Mouse (Mus musculus): ENCODE data around the gene Nup210. TPM values are rescaled to one million over a fixed set of nuclear protein-coding genes. Genes with fewer than 3 reads are reported as not detected.

Nup210 gene
- total and polyA plus RNA-seq, 3 experiments: 46.3 to 394 (median 71.5) TPM

DNA sequence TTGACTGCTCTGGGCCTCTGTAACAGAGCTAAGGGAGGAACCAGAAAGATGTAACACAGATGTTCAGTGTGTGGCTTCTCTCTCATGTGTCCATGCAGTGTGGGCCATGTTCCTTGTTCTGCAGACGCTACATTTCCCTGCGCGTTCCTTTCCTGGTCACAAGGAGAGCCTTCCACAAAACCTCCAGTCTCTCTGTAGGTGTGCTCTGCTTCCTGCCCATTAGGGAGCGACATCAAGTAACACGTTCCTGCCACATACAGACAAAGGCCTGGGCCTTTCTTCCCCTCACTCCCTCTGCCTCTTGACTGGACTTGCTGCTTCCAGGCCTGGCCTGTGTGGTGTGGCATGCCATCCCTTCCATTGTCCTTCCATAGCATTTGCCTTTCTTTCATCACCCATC, 88.4 kb downstream of the Nup210 start:
- no peak overlapping the region for H3K4me3 ChIP-seq (ENCODE audit: control insufficient read depth in 1 of 2, insufficient read depth in 1 of 2, low read depth in 2 of 2, low read length in 2 of 2)
- no peaks in the 10 kb centered on the region for H3K27me3 ChIP-seq (ENCODE audit: control insufficient read depth in 1 of 2, insufficient read depth in 2 of 2, low read length in 2 of 2)
- no peaks in the 10 kb centered on the region for H3K4me1 ChIP-seq (ENCODE audit: control insufficient read depth in 1 of 2, insufficient read depth in 2 of 2, low read length in 2 of 2)
- H3K9me3 ChIP-seq (replicated peaks; ENCODE audit: insufficient read depth, low read length): no peaks in the 10 kb centered on the region
- no peak overlapping the region for H3K27ac ChIP-seq (ENCODE audit: control insufficient read depth, low read depth, low read length)
- TF ChIP-seq ETS1 (IDR thresholded peaks at IDR 0.05; ENCODE audit: low read depth, low read length): no peak
- no peak for TF ChIP-seq ZMIZ1 (IDR thresholded peaks at IDR 0.05; ENCODE audit: low read depth, low read length)
- TF ChIP-seq RAD21 (IDR thresholded peaks at IDR 0.05; ENCODE audit: low read depth, low read length): peak; percentile 2
- no peak for TF ChIP-seq ELF1 (IDR thresholded peaks at IDR 0.05; ENCODE audit: low read depth, low read length)
- TF ChIP-seq JUND (IDR thresholded peaks at IDR 0.05; ENCODE audit: low read depth, low read length): no peak
- no peak for TF ChIP-seq MAFK (IDR thresholded peaks at IDR 0.05; ENCODE audit: borderline replicate concordance, low read depth, low read length)
- peak in 2 of 3 experiments; percentile 22 to 32; a peak in 2 of 6 replicates for TF ChIP-seq CTCF (IDR thresholded peaks at IDR 0.05 in 2 of 3, conservative IDR thresholded peaks at IDR 0.05 in 1 of 3; ENCODE audit: control insufficient read depth in 1 of 3, insufficient read depth in 1 of 3, low read depth in 2 of 3, low read length in 3 of 3, poor library complexity in 1 of 3, severe bottlenecking in 1 of 3)
- no peak for TF ChIP-seq CHD1 (IDR thresholded peaks at IDR 0.05; ENCODE audit: low read depth, low read length)
- peak; percentile 14 for DNase-seq (ENCODE audit: low read depth, low spot score)
- H3K36me3 ChIP-seq (ENCODE audit: control insufficient read depth in 1 of 2, insufficient read depth in 2 of 2, low read length in 2 of 2): peaks cover 0 to 9% of the 10 kb centered on the region in 2 experiments; a peak in 2 of 4 replicates
- H3K9ac ChIP-seq (ENCODE audit: control insufficient read depth, low read depth, low read length, poor library complexity, severe bottlenecking): no peak overlapping the region
- no peaks in the 10 kb centered on the region for H3K79me2 ChIP-seq (ENCODE audit: control insufficient read depth, insufficient read depth, low read length, poor library complexity)

- no peak overlapping the region for H3K9ac ChIP-seq (ENCODE audit: control insufficient read depth, low read depth, low read length, poor library complexity, severe bottlenecking)
- no peaks in the 10 kb centered on the region for H3K9me3 ChIP-seq (replicated peaks; ENCODE audit: insufficient read depth, low read length)
- no peak for TF ChIP-seq CTCF (IDR thresholded peaks at IDR 0.05 in 2 of 3, conservative IDR thresholded peaks at IDR 0.05 in 1 of 3; ENCODE audit: control insufficient read depth in 1 of 3, insufficient read depth in 1 of 3, low read depth in 2 of 3, low read length in 3 of 3, poor library complexity in 1 of 3, severe bottlenecking in 1 of 3)
- no peak for TF ChIP-seq ZKSCAN1 (IDR thresholded peaks at IDR 0.05; ENCODE audit: low read depth, low read length)
- no peak for TF ChIP-seq RCOR1 (IDR thresholded peaks at IDR 0.05; ENCODE audit: low read depth, low read length)
- no peak for TF ChIP-seq POLR2AphosphoS2 (IDR thresholded peaks at IDR 0.05; ENCODE audit: low read length)
- TF ChIP-seq GATA1 (IDR thresholded peaks at IDR 0.05; ENCODE audit: low read depth, low read length): no peak
- TF ChIP-seq USF1 (IDR thresholded peaks at IDR 0.05; ENCODE audit: low read depth, low read length): no peak
- TF ChIP-seq USF2 (IDR thresholded peaks at IDR 0.05; ENCODE audit: borderline replicate concordance in 1 of 2, insufficient read depth in 1 of 2, low read depth in 1 of 2, low read length in 2 of 2): no peak
- no peak for TF ChIP-seq POLR2A (IDR thresholded peaks at IDR 0.05; ENCODE audit: control insufficient read depth in 1 of 2, insufficient read depth in 1 of 2, low read depth in 1 of 2, low read length in 2 of 2, poor library complexity in 1 of 2)
- no peak for TF ChIP-seq MAZ (IDR thresholded peaks at IDR 0.05; ENCODE audit: low read depth, low read length)
- no peak for TF ChIP-seq MAFK (IDR thresholded peaks at IDR 0.05; ENCODE audit: borderline replicate concordance, low read depth, low read length)
- TF ChIP-seq TAL1 (IDR thresholded peaks at IDR 0.05; ENCODE audit: low read length): no peak
- TF ChIP-seq GABPA (IDR thresholded peaks at IDR 0.05; ENCODE audit: low read depth, low read length): no peak
- no peak for TF ChIP-seq TBP (IDR thresholded peaks at IDR 0.05; ENCODE audit: low read depth, low read length)
- TF ChIP-seq KAT2A (conservative IDR thresholded peaks at IDR 0.05; ENCODE audit: low read depth, low read length): no peak
- no peak for TF ChIP-seq MYB (IDR thresholded peaks at IDR 0.05; ENCODE audit: low read depth, low read length)
- no peak for TF ChIP-seq JUND (IDR thresholded peaks at IDR 0.05; ENCODE audit: low read depth, low read length)
- TF ChIP-seq UBTF (IDR thresholded peaks at IDR 0.05; ENCODE audit: borderline replicate concordance, insufficient read depth, low read depth, low read length): no peak
- TF ChIP-seq MYC (IDR thresholded peaks at IDR 0.05; ENCODE audit: low read depth, low read length): no peak
- TF ChIP-seq BHLHE40 (IDR thresholded peaks at IDR 0.05; ENCODE audit: borderline replicate concordance, low read depth, low read length): no peak
- no peak for TF ChIP-seq ZNF384 (IDR thresholded peaks at IDR 0.05; ENCODE audit: low read depth, low read length)
- H3K36me3 ChIP-seq (ENCODE audit: control insufficient read depth in 1 of 2, insufficient read depth in 2 of 2, low read length in 2 of 2): peaks cover 0 to 4% of the 10 kb centered on the region in 2 experiments; a peak in 2 of 4 replicates
- no peak overlapping the region for H3K4me3 ChIP-seq (ENCODE audit: control insufficient read depth in 1 of 2, insufficient read depth in 1 of 2, low read depth in 2 of 2, low read length in 2 of 2)
- no peak overlapping the region for H3K27ac ChIP-seq (ENCODE audit: control insufficient read depth, low read depth, low read length)
- H3K27me3 ChIP-seq (ENCODE audit: control insufficient read depth in 1 of 2, insufficient read depth in 2 of 2, low read length in 2 of 2): no peaks in the 10 kb centered on the region
- no peaks in the 10 kb centered on the region for H3K4me1 ChIP-seq (ENCODE audit: control insufficient read depth in 1 of 2, insufficient read depth in 2 of 2, low read length in 2 of 2)
- no peaks in the 10 kb centered on the region for H3K79me2 ChIP-seq (ENCODE audit: control insufficient read depth, insufficient read depth, low read length, poor library complexity)
- DNase-seq (ENCODE audit: low read depth, low spot score): no peak
These were observed 95.8 kb downstream of the Nup210 start for GRCm38 (mm10) chr6:91020810-91021209.
